8 mouse cellular contexts compared by ENCODE assay signal in the genomic region with DNA sequence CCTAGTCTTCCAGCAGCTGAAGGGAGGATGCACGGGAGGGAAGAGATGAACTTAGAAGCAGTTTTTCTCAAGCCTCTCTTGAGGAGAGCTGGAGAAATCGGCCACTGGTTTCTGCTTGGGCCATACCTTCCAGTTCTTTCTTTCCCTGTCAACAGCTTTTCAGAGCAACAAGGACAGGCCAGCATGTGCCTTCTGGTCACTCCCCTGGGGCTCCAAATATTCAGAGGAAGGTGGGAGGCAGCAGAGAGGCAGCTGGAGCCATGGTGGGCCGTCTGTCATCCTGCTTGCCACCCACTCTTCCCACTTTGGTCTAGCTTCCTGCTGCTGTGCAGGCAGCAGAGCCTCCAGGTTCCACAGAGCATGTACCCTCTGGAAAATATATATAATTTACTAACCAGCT. TPM values are rescaled to one million over a fixed set of nuclear protein-coding genes. Genes with fewer than 3 reads are reported as not detected.
DNase-seq lines count a peak whose midpoint lies in the region; ATAC-seq lines count a peak whose summit lies in the region.
"Had no signal": no experiment of that assay in that cellular context is flagged by ENCODE, and none has a peak within 500 bp of the region (broad histone marks: within the 10 kb centered on the region; RNA-seq: fewer than 3 reads in every experiment).

No protein-coding gene starts in this region.

- DNase-seq in right cerebral cortex, adult 18-20 months: peak; percentile 84
- DNase-seq in right cerebral cortex, postnatal 4 days: no peak
- DNase-seq in frontal cortex, postnatal 36 days (ENCODE audit: low spot score in 2 of 2): peak; percentile 63 to 79
- peak; percentile 60 to 76 for DNase-seq in left cerebral cortex, postnatal 14 days (ENCODE audit: low spot score in 2 of 2)
- DNase-seq in right cerebral cortex, postnatal 36 days (ENCODE audit: low spot score in 2 of 2): peak; percentile 64 to 78
- no peak for DNase-seq in ovary, postnatal 14 days (ENCODE audit: low spot score)

- ATAC-seq in monocyte, adult 5-6 weeks (replicated peaks; ENCODE audit: insufficient number of reproducible peaks, low FRiP score, low TSS enrichment, poor library complexity, severe bottlenecking): no peak

- intact Hi-C loops in left cerebral cortex, postnatal 14 days (cut with DNase I): no loop called here

RNA-seq across cellular contexts. Expression of a gene that starts 36.6 kb away (rescaled TPM):
- total RNA-seq in left cerebral cortex, postnatal 14 days (2021): 10 to 100 TPM; 73.9 to 77.1 TPM
- 8.2 to 43.3 TPM (median 18.0 TPM) in 3 replicates for total RNA-seq in monocyte, adult 5-6 weeks (2017)

RNA-seq across cellular contexts. Expression of a gene that starts 37.7 kb away (rescaled TPM):
- total RNA-seq in left cerebral cortex, postnatal 14 days (2021): not detected
- not detected in 3 replicates for total RNA-seq in monocyte, adult 5-6 weeks (2017)
- total RNA-seq: neutrophil, adult 5-6 weeks had no signal

Comparison
In these comparisons a context has a peak if more than half of its experiments do, and no peak if none do; other contexts are left out.
1. DNase-seq: peak in right cerebral cortex, adult 18-20 months (single experiment), frontal cortex, postnatal 36 days (2 of 2), left cerebral cortex, postnatal 14 days (2 of 2) and right cerebral cortex, postnatal 36 days (2 of 2); none in right cerebral cortex, postnatal 4 days (single experiment) and ovary, postnatal 14 days (single experiment).